Mouse (Mus musculus): Measurements from ENCODE around the gene Brd3. TPM values are rescaled to one million over a fixed set of nuclear protein-coding genes. Genes with fewer than 3 reads are reported as not detected.

The Brd3 gene
- total and polyA plus RNA-seq, 3 experiments: 10.7 to 46.9 (median 38.7) TPM

DNA sequence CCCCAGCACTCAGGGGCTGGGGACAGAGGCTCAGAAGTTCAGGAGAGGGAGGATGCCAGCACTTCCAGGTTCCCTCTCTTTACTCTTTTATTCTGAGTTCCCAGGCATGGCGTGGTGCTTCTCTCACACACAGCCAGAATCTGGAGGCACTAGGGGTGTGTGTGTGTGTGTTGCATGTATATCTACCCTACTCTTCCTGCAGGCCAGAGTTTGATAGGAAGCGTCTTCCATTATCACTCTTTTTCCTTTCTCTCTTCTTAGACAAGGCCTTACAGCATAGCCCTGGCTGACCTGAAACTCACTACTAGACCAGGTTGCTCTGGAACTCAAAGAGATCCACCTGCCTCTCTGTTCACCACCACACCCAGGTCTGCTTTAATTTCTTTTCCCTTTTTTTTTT is 16.5 kb downstream of the Brd3 start:
- H3K9ac ChIP-seq (ENCODE audit: control insufficient read depth, low read depth, low read length, poor library complexity, severe bottlenecking): 0 out of 2 replicates have a peak overlapping the region, but pooled peaks have one; percentile 6
- peaks cover 13 to 34% of the 10 kb centered on the region in 2 experiments for H3K4me1 ChIP-seq (ENCODE audit: control insufficient read depth in 1 of 2, insufficient read depth in 2 of 2, low read length in 2 of 2)
- no peaks in the 10 kb centered on the region for H3K79me2 ChIP-seq (ENCODE audit: control insufficient read depth, insufficient read depth, low read length, poor library complexity)
- no peak for TF ChIP-seq POLR2AphosphoS5 (IDR thresholded peaks at IDR 0.05; ENCODE audit: borderline replicate concordance, low read depth, low read length)
- TF ChIP-seq MYC (IDR thresholded peaks at IDR 0.05; ENCODE audit: low read depth, low read length): no peak
- no peak for TF ChIP-seq SMC3 (IDR thresholded peaks at IDR 0.05; ENCODE audit: low read depth, low read length)
- TF ChIP-seq EP300 (IDR thresholded peaks at IDR 0.05; ENCODE audit: low read depth in 1 of 2, low read length in 2 of 2): peak in 1 of 2 experiments; percentile 53; a peak in 1 of 4 replicates
- no peak for TF ChIP-seq UBTF (IDR thresholded peaks at IDR 0.05; ENCODE audit: borderline replicate concordance, insufficient read depth, low read depth, low read length)
- TF ChIP-seq MEF2A (IDR thresholded peaks at IDR 0.05; ENCODE audit: extremely low read depth, insufficient replicate concordance, low read depth, low read length, poor library complexity, severe bottlenecking): no peak
- TF ChIP-seq JUND (IDR thresholded peaks at IDR 0.05; ENCODE audit: low read depth, low read length): no peak
- TF ChIP-seq GATA1 (IDR thresholded peaks at IDR 0.05; ENCODE audit: low read depth, low read length): 0 out of 2 replicates have a peak, but pooled peaks have one; percentile 28
- peak; percentile 20; the same call in 1 of the 2 replicates for TF ChIP-seq TCF12 (IDR thresholded peaks at IDR 0.05; ENCODE audit: low read depth, low read length)
- TF ChIP-seq ELF1 (IDR thresholded peaks at IDR 0.05; ENCODE audit: low read depth, low read length): no peak
- H3K36me3 ChIP-seq (ENCODE audit: control insufficient read depth in 1 of 2, insufficient read depth in 2 of 2, low read length in 2 of 2): peaks cover 0 to 16% of the 10 kb centered on the region in 2 experiments; a peak in 2 of 4 replicates
- peak; percentile 38 for DNase-seq (ENCODE audit: low read depth, low spot score)
- no peaks in the 10 kb centered on the region for H3K27me3 ChIP-seq (ENCODE audit: control insufficient read depth in 1 of 2, insufficient read depth in 2 of 2, low read length in 2 of 2)
- no peak overlapping the region for H3K4me3 ChIP-seq (ENCODE audit: control insufficient read depth in 1 of 2, insufficient read depth in 1 of 2, low read depth in 2 of 2, low read length in 2 of 2)
- no peaks in the 10 kb centered on the region for H3K9me3 ChIP-seq (replicated peaks; ENCODE audit: insufficient read depth, low read length)
- H3K27ac ChIP-seq (ENCODE audit: control insufficient read depth, low read depth, low read length): peak overlapping the region; percentile 20; the same call in 1 of the 2 replicates

DNA sequence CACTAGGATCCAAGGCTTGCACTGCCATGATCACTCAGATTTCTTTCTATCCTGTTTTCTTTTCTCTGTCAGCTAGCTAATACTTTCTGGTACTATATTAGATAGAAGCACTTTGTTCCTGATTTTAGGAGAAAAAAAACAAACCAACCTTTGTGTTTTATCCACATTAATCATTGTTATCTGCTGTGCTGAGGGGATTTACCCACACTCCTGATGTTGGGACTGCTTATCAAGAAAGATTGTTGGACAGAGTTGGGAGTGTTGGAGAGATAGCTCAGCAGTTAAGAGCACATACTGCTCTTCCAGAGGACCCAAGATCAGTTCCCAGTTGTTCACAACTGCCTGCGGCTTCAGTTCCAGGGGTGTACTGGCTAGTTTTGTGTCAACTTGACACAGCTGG is 19.1 kb downstream of the Brd3 start:
- Histone ChIP-seq H3K4me1 (ENCODE audit: control insufficient read depth in 1 of 2, insufficient read depth in 2 of 2, low read length in 2 of 2) (peaks cover 13 to 34% of the 10 kb centered on the region in 2 experiments), H3K4me3 (ENCODE audit: control insufficient read depth in 1 of 2, insufficient read depth in 1 of 2, low read depth in 2 of 2, low read length in 2 of 2) (no peak overlapping the region), H3K27ac (ENCODE audit: control insufficient read depth, low read depth, low read length) (no peak overlapping the region), H3K9ac (ENCODE audit: control insufficient read depth, low read depth, low read length, poor library complexity, severe bottlenecking) (no peak overlapping the region), H3K27me3 (ENCODE audit: control insufficient read depth in 1 of 2, insufficient read depth in 2 of 2, low read length in 2 of 2) (no peaks in the 10 kb centered on the region), H3K36me3 (ENCODE audit: control insufficient read depth in 1 of 2, insufficient read depth in 2 of 2, low read length in 2 of 2) (peaks cover 0 to 17% of the 10 kb centered on the region in 2 experiments; a peak in 2 of 4 replicates), H3K79me2 (ENCODE audit: control insufficient read depth, insufficient read depth, low read length, poor library complexity) (no peaks in the 10 kb centered on the region), H3K9me3 (replicated peaks; ENCODE audit: insufficient read depth, low read length) (no peaks in the 10 kb centered on the region)
- DNase-seq (ENCODE audit: low read depth, low spot score): peak; percentile 28
- TF ChIP-seq CHD2 (IDR thresholded peaks at IDR 0.05; ENCODE audit: low read length) (no peak), TCF12 (IDR thresholded peaks at IDR 0.05; ENCODE audit: low read depth, low read length) (peak; percentile 62), MAX (IDR thresholded peaks at IDR 0.05; ENCODE audit: low read length) (no peak), ZNF384 (IDR thresholded peaks at IDR 0.05; ENCODE audit: low read depth, low read length) (peak; percentile 62), ZC3H11A (IDR thresholded peaks at IDR 0.05; ENCODE audit: low read depth, low read length) (no peak), MAFK (IDR thresholded peaks at IDR 0.05; ENCODE audit: borderline replicate concordance, low read depth, low read length) (peak; percentile 43; the same call in 1 of the 2 replicates), RCOR1 (IDR thresholded peaks at IDR 0.05; ENCODE audit: low read depth, low read length) (peak; percentile 91), UBTF (IDR thresholded peaks at IDR 0.05; ENCODE audit: borderline replicate concordance, insufficient read depth, low read depth, low read length) (no peak), GATA1 (IDR thresholded peaks at IDR 0.05; ENCODE audit: low read depth, low read length) (peak; percentile 83), SIN3A (IDR thresholded peaks at IDR 0.05; ENCODE audit: low read length) (0 out of 2 replicates have a peak, but pooled peaks have one; percentile 17), EP300 (IDR thresholded peaks at IDR 0.05; ENCODE audit: low read depth in 1 of 2, low read length in 2 of 2) (peak; percentile 59 to 67), MEF2A (IDR thresholded peaks at IDR 0.05; ENCODE audit: extremely low read depth, insufficient replicate concordance, low read depth, low read length, poor library complexity, severe bottlenecking) (no peak), ETS1 (IDR thresholded peaks at IDR 0.05; ENCODE audit: low read depth, low read length) (no peak)

Measured in MEL (cell line).